Mouse (Mus musculus) brain, adult 2 months (tissue): Measurements from ENCODE around the gene Gm13040.
"Not testable (repeated sequence)": the region's sequence is repeated elsewhere in the genome, so short reads cannot be mapped to it uniquely, and the experiment has no call there.

Experiments
- DNase-seq: peaks from one replicate; pipeline ENCODE4 v3.0.0; 2011; ENCODE audit warnings: low read depth, low spot score

The Gm13040 gene

GRCm38 (mm10) chr4:143535654-143536053 is at the start of gene Gm13040:
Gene Gm13040 (plus strand): TSS chr4:143535954.
- not testable (repeated sequence) for DNase-seq

- no peak for DNase-seq
Observed at GRCm38 (mm10) chr4:143511043-143511442, 24.7 kb upstream of the Gm13040 start, which contains the start of gene Gm13043. Gene Gm13043 (plus strand): TSS chr4:143511343.

- DNase-seq = not testable (repeated sequence)
Observed at GRCm38 (mm10) chr4:143551400-143551799, 15.6 kb downstream of the Gm13040 start, which contains the start of the genes BC080695 and Gm13057. Gene BC080695 (plus strand): TSS chr4:143551700. Gene Gm13057 (plus strand): TSS chr4:143551709.
